Mouse (Mus musculus): ENCODE measurements around the gene Gnb2. TPM values are rescaled to one million over a fixed set of nuclear protein-coding genes. Genes with fewer than 3 reads are reported as not detected.

Gnb2 gene
- total RNA-seq, 2 experiments from 2014 or later = 573 to 580 TPM

- DNase-seq (ENCODE audit: low spot score in 2 of 2) = no peak
Observed at GRCm38 (mm10) chr5:137522711-137523110, 10.6 kb downstream of the Gnb2 start.

- no peak for DNase-seq (ENCODE audit: low spot score in 2 of 2)
Observed at GRCm38 (mm10) chr5:137521861-137522260, 11.4 kb downstream of the Gnb2 start.

GRCm38 (mm10) chr5:137519691-137520550 is 13.4 kb downstream of the Gnb2 start:
- DNase-seq (ENCODE audit: low spot score in 2 of 2) = no peak

GRCm38 (mm10) chr5:137518436-137518835 is 14.9 kb downstream of the Gnb2 start, which contains the start of gene Gigyf1:
TSS of gene Gigyf1 (plus strand) at chr5:137518548.
- no peak for DNase-seq (ENCODE audit: low spot score in 2 of 2)

- DNase-seq (ENCODE audit: low spot score in 2 of 2) = no peak
Observed at GRCm38 (mm10) chr5:137514811-137515210, 18.5 kb downstream of the Gnb2 start.

- no peak for DNase-seq (ENCODE audit: low spot score in 2 of 2)
Observed at GRCm38 (mm10) chr5:137513951-137514721, 19.2 kb downstream of the Gnb2 start.

GRCm38 (mm10) chr5:137512847-137513794 is 20.2 kb downstream of the Gnb2 start:
- no peak for DNase-seq (ENCODE audit: low spot score in 2 of 2)

GRCm38 (mm10) chr5:137511706-137512105 is 21.6 kb downstream of the Gnb2 start:
- DNase-seq (ENCODE audit: low spot score in 2 of 2) = no peak

- no peak for DNase-seq (ENCODE audit: low spot score in 2 of 2)
Observed at GRCm38 (mm10) chr5:137510573-137511390, 22.5 kb downstream of the Gnb2 start.

GRCm38 (mm10) chr5:137510014-137510501 is 23.3 kb downstream of the Gnb2 start:
- peak; percentile 74 to 89 for DNase-seq (ENCODE audit: low spot score in 2 of 2)

GRCm38 (mm10) chr5:137504041-137504440 is 29.3 kb downstream of the Gnb2 start:
- no peak for DNase-seq (ENCODE audit: low spot score in 2 of 2)

- peak in 1 of 2 experiments; percentile 77 for DNase-seq (ENCODE audit: low spot score in 2 of 2)
Observed at GRCm38 (mm10) chr5:137502667-137503110, 30.6 kb downstream of the Gnb2 start.

GRCm38 (mm10) chr5:137501709-137502666 is 31.3 kb downstream of the Gnb2 start, which contains the start of gene Pop7:
TSS of gene Pop7 (minus strand) at chr5:137502518.
- DNase-seq (ENCODE audit: low spot score in 2 of 2) = peak; percentile 99 to 100

GRCm38 (mm10) chr5:137500186-137500585 is 33.1 kb downstream of the Gnb2 start:
- DNase-seq (ENCODE audit: low spot score in 2 of 2) = no peak

GRCm38 (mm10) chr5:137493831-137494230 is 39.5 kb downstream of the Gnb2 start:
- peak in 1 of 2 experiments; percentile 56 for DNase-seq (ENCODE audit: low spot score in 2 of 2)

- DNase-seq (ENCODE audit: low spot score in 2 of 2) = peak; percentile 54 to 70
Observed at GRCm38 (mm10) chr5:137491559-137491958, 41.8 kb downstream of the Gnb2 start.

GRCm38 (mm10) chr5:137487616-137488015 is 45.7 kb downstream of the Gnb2 start:
- DNase-seq (ENCODE audit: low spot score in 2 of 2) = no peak

- DNase-seq (ENCODE audit: low spot score in 2 of 2) = no peak
Observed at GRCm38 (mm10) chr5:137485851-137486155, 47.5 kb downstream of the Gnb2 start.
